Mouse (Mus musculus): ENCODE measurements around the gene Acap2.

DNA sequence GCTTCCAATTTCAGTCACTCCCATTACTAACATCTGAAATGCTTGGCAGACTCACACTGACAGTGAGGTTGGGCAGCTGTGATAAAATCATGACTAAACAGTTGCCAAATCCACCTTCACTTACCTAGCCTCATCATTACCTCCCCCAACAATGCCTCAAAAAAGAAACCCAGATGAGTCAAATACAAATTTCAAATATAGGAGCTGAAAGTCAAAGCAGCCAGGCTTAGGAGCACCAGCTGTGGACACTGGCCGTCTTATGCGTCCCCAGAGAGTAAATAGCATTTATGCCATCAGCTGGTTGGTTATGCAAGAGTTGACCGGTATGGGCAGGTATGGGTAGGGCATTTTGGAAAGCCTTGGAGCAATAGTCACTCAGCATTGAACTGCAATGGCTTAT is 48.4 kb upstream of the Acap2 start:
- no peak for TF ChIP-seq CTCF (IDR thresholded peaks at IDR 0.05; ENCODE audit: extremely low read depth, insufficient read depth, insufficient read length, insufficient replicate concordance)
- TF ChIP-seq POLR2A (IDR thresholded peaks at IDR 0.05; ENCODE audit: low read depth, low read length): no peak
